Mouse (Mus musculus) cerebellum, adult 2 months (tissue): Measurements from ENCODE around the gene Hmx1.

Experiments
- CTCF ChIP-seq: fragments of 200-500 bp; IDR thresholded peaks from 2 replicates; pipeline ENCODE4 v1.5.1; 2011; ENCODE audit warnings: low read depth, mild to moderate bottlenecking, control low read depth, low read length, moderate library complexity, borderline replicate concordance; ENCODE audit not compliant: insufficient read depth
- POLR2A ChIP-seq: fragments of 200-500 bp; IDR thresholded peaks from 2 replicates; pipeline ENCODE4 v1.6.1; 2011; ENCODE audit warnings: low read length, control low read depth, borderline replicate concordance; ENCODE audit not compliant: insufficient read depth

GRCm38 (mm10) chr5:35425218-35425617 lies 36.3 kb downstream of the Hmx1 start:
- TF ChIP-seq POLR2A (no peak), CTCF (no peak)
